Mouse (Mus musculus): Measurements from ENCODE around the gene Ampd3.
A peak's percentile ranks its signal among the peaks of the same experiment; 100 is the strongest.

Gene Ampd3

GRCm38 (mm10) chr7:110770949-110771348 lies 2.9 kb downstream of the Ampd3 start:
- no peak for DNase-seq

- DNase-seq = no peak
Observed at GRCm38 (mm10) chr7:110772343-110772742, 4.3 kb downstream of the Ampd3 start.

GRCm38 (mm10) chr7:110773204-110774002 lies 5.4 kb downstream of the Ampd3 start:
- peak; percentile 34 to 45 for DNase-seq

GRCm38 (mm10) chr7:110774077-110774476 lies 6.1 kb downstream of the Ampd3 start:
- peak; percentile 15 to 24 for DNase-seq

- DNase-seq = no peak
Observed at GRCm38 (mm10) chr7:110774674-110775073, 6.7 kb downstream of the Ampd3 start.

- DNase-seq = no peak
Observed at GRCm38 (mm10) chr7:110777146-110778001, 9.4 kb downstream of the Ampd3 start.

- no peak for DNase-seq
Observed at GRCm38 (mm10) chr7:110778933-110779332, 10.9 kb downstream of the Ampd3 start.

- no peak for DNase-seq
Observed at GRCm38 (mm10) chr7:110779605-110780111, 11.7 kb downstream of the Ampd3 start.

- DNase-seq = no peak
Observed at GRCm38 (mm10) chr7:110780520-110780919, 12.5 kb downstream of the Ampd3 start.

- DNase-seq = peak; percentile 31 to 58
Observed at GRCm38 (mm10) chr7:110781231-110781711, 13.3 kb downstream of the Ampd3 start.

GRCm38 (mm10) chr7:110782135-110782534 lies 14.1 kb downstream of the Ampd3 start:
- DNase-seq = no peak

- no peak for DNase-seq
Observed at GRCm38 (mm10) chr7:110782845-110783478, 15.0 kb downstream of the Ampd3 start.

GRCm38 (mm10) chr7:110784965-110785364 lies 17.0 kb downstream of the Ampd3 start:
- DNase-seq = no peak

- DNase-seq = no peak
Observed at GRCm38 (mm10) chr7:110785741-110786146, 17.7 kb downstream of the Ampd3 start.

GRCm38 (mm10) chr7:110787310-110787709 lies 19.3 kb downstream of the Ampd3 start:
- no peak for DNase-seq

GRCm38 (mm10) chr7:110790878-110791277 lies 22.9 kb downstream of the Ampd3 start:
- no peak for DNase-seq

- DNase-seq = no peak
Observed at GRCm38 (mm10) chr7:110792201-110792600, 24.2 kb downstream of the Ampd3 start.

- DNase-seq = no peak
Observed at GRCm38 (mm10) chr7:110792834-110793233, 24.8 kb downstream of the Ampd3 start.

GRCm38 (mm10) chr7:110794722-110795121 lies 26.7 kb downstream of the Ampd3 start:
- DNase-seq = no peak

- DNase-seq = no peak
Observed at GRCm38 (mm10) chr7:110796367-110797051, 28.5 kb downstream of the Ampd3 start.

- no peak for DNase-seq
Observed at GRCm38 (mm10) chr7:110797722-110798409, 29.9 kb downstream of the Ampd3 start.

GRCm38 (mm10) chr7:110801028-110801427 lies 33.0 kb downstream of the Ampd3 start:
- peak; percentile 82 to 89 for DNase-seq

Measured in cerebellum, postnatal 36 days (tissue).